ENCODE assay signal across 10 mouse cellular contexts in the genomic region with DNA sequence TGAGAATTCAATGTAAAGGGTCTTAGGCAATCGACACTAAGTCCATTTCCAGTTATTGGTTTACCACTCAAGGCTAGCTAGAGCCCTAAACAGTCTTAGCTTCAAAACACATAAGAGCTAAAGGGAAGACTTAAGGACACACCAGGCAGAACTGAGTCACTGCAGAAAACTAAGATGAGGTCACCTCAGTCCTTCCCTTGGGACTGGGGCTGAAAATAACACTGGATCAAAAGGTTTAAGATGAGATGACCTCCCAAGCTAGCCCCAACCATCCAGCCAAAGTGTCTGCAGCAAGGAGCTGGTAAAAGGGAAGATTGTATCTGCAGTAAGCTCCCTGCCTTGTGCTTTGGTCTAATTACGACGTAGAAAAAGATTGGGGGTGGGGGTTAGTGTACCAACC.
"Had no signal": no experiment of that assay in that cellular context is flagged by ENCODE, and none has a peak within 500 bp of the region (broad histone marks: within the 10 kb centered on the region; RNA-seq: fewer than 3 reads in every experiment).

No protein-coding gene starts in this region.

- DNase-seq: kidney, postnatal 14 days; lung, adult 2 months; lung, postnatal 36 days; spleen, adult 18-20 months; thymus, adult 18-20 months; thymus, postnatal 14 days had no signal

- H3K27ac ChIP-seq: limb, embryonic 10.5 days; liver, embryonic 15.5 days; midbrain, embryonic 13.5 days had no signal

- H3K27me3 ChIP-seq: liver, embryonic 15.5 days; midbrain, embryonic 13.5 days had no signal

- H3K4me2 ChIP-seq: liver, embryonic 11.5 days; liver, embryonic 15.5 days; midbrain, embryonic 13.5 days had no signal

- H3K9me3 ChIP-seq: limb, embryonic 10.5 days; liver, embryonic 15.5 days; midbrain, embryonic 13.5 days had no signal

- H3K9ac ChIP-seq: liver, embryonic 15.5 days; midbrain, embryonic 13.5 days had no signal

- H3K4me1 ChIP-seq: limb, embryonic 10.5 days; liver, embryonic 15.5 days had no signal

- H3K36me3 ChIP-seq: limb, embryonic 10.5 days; liver, embryonic 15.5 days had no signal

- H3K4me3 ChIP-seq: limb, embryonic 10.5 days; liver, embryonic 15.5 days; midbrain, embryonic 13.5 days had no signal
